Comparison of ENCODE assay signal across 8 mouse cellular contexts in genomic region chr19:37907451-37908320, GRCm38 (mm10).
A peak's percentile ranks its signal among the peaks of the same experiment; 100 is the strongest.
DNase-seq lines count a peak whose midpoint lies in the region; ATAC-seq and TF ChIP-seq lines count a peak whose summit lies in the region.

No protein-coding gene starts in this region.

- H3K4me3 ChIP-seq in hindbrain, embryonic 11.5 days (ENCODE audit: low read depth, low read length): no peak overlapping the region
- H3K4me3 ChIP-seq in hindbrain, embryonic 16.5 days (ENCODE audit: low read length): no peak overlapping the region
- H3K4me3 ChIP-seq in limb, embryonic 10.5 days: no peak overlapping the region; the same call in 1 of the 2 replicates
- no peak overlapping the region for H3K4me3 ChIP-seq in cerebellum, adult 2 months (replicated peaks; ENCODE audit: insufficient read depth, low read depth, low read length)

- H3K9ac ChIP-seq in hindbrain, embryonic 11.5 days (ENCODE audit: low read depth, low read length): no peak overlapping the region
- H3K9ac ChIP-seq in hindbrain, embryonic 16.5 days (ENCODE audit: low read depth, low read length): no peak overlapping the region

- no peaks in the 10 kb centered on the region for H3K9me3 ChIP-seq in hindbrain, embryonic 11.5 days (ENCODE audit: control insufficient read depth, low read length)
- no peaks in the 10 kb centered on the region for H3K9me3 ChIP-seq in hindbrain, embryonic 16.5 days (ENCODE audit: control insufficient read depth, low read length)
- H3K9me3 ChIP-seq in limb, embryonic 10.5 days (replicated peaks): no peaks in the 10 kb centered on the region

- TF ChIP-seq POLR2A in cerebellum, adult 2 months (IDR thresholded peaks at IDR 0.05; ENCODE audit: borderline replicate concordance, insufficient read depth, low read length): no peak

- DNase-seq in hindbrain, embryonic 11.5 days (ENCODE audit: low spot score): peak; percentile 30
- DNase-seq in R1 (ENCODE audit: low read depth, low spot score): peak; percentile 32
- DNase-seq in fibroblast of lung, adult 2 months (ENCODE audit: low read depth): peak; percentile 59
- DNase-seq in limb, embryonic 10.5 days (ENCODE audit: low spot score): peak; percentile 69
- no peak for DNase-seq in cerebellum, adult 2 months
- no peak for DNase-seq in testis, postnatal 14 days (ENCODE audit: low spot score)
- no peak for DNase-seq in gastrocnemius, adult 18-20 months (ENCODE audit: low spot score)

- H3K27ac ChIP-seq in hindbrain, embryonic 11.5 days (ENCODE audit: low read depth, low read length): no peak overlapping the region
- no peak overlapping the region for H3K27ac ChIP-seq in hindbrain, embryonic 16.5 days (ENCODE audit: low read depth, low read length)
- peak overlapping the region; percentile 88 for H3K27ac ChIP-seq in limb, embryonic 10.5 days
- H3K27ac ChIP-seq in cerebellum, adult 2 months (ENCODE audit: insufficient read depth, low read length): no peak overlapping the region

- no peak overlapping the region for H3K4me2 ChIP-seq in hindbrain, embryonic 11.5 days (replicated peaks; ENCODE audit: low read depth, low read length)
- H3K4me2 ChIP-seq in hindbrain, embryonic 16.5 days (ENCODE audit: low read length): no peak overlapping the region

- TF ChIP-seq CTCF in cerebellum, adult 2 months (IDR thresholded peaks at IDR 0.05; ENCODE audit: borderline replicate concordance, insufficient read depth, low read depth, low read length): no peak

- no peaks in the 10 kb centered on the region for H3K4me1 ChIP-seq in hindbrain, embryonic 11.5 days (replicated peaks; ENCODE audit: control insufficient read depth, insufficient read depth, low read length)
- peaks cover 3% of the 10 kb centered on the region; the same call in 1 of the 2 replicates for H3K4me1 ChIP-seq in hindbrain, embryonic 16.5 days (ENCODE audit: control insufficient read depth, insufficient read depth, low read depth, low read length)
- H3K4me1 ChIP-seq in limb, embryonic 10.5 days: peaks cover 46% of the 10 kb centered on the region
- no peaks in the 10 kb centered on the region for H3K4me1 ChIP-seq in cerebellum, adult 2 months (ENCODE audit: control insufficient read depth, insufficient read depth, low read length)

- ATAC-seq in hindbrain, embryonic 11.5 days (ENCODE audit: low FRiP score): no peak
- ATAC-seq in hindbrain, embryonic 16.5 days: no peak

- no peaks in the 10 kb centered on the region for H3K27me3 ChIP-seq in hindbrain, embryonic 11.5 days (ENCODE audit: control insufficient read depth, insufficient read depth, low read length)
- H3K27me3 ChIP-seq in hindbrain, embryonic 16.5 days (replicated peaks; ENCODE audit: control insufficient read depth, insufficient read depth, low read length): no peaks in the 10 kb centered on the region
- no peaks in the 10 kb centered on the region for H3K27me3 ChIP-seq in limb, embryonic 10.5 days (ENCODE audit: low read depth, poor library complexity, severe bottlenecking)
- no peaks in the 10 kb centered on the region for H3K27me3 ChIP-seq in cerebellum, adult 2 months (ENCODE audit: control insufficient read depth, insufficient read depth, low read length)

- no peaks in the 10 kb centered on the region for H3K36me3 ChIP-seq in hindbrain, embryonic 11.5 days (ENCODE audit: control insufficient read depth, insufficient read depth, low read length)
- H3K36me3 ChIP-seq in hindbrain, embryonic 16.5 days (ENCODE audit: control insufficient read depth, insufficient read depth, low read length): no peaks in the 10 kb centered on the region
- H3K36me3 ChIP-seq in limb, embryonic 10.5 days: no peaks in the 10 kb centered on the region

- 43% methylated on average over 17 of the region's 17 CpGs for WGBS in hindbrain, embryonic 11.5 days
- 43% methylated on average over 17 of the region's 17 CpGs for WGBS in hindbrain, embryonic 16.5 days
- WGBS in limb, embryonic 10.5 days: 22% methylated on average over 17 of the region's 17 CpGs
- WGBS in cerebellum, adult 2 months: 49% methylated on average over 17 of the region's 17 CpGs

Comparison
In these comparisons a context has a peak if more than half of its experiments do, and no peak if none do; other contexts are left out.
1. DNase-seq: peak in hindbrain, embryonic 11.5 days (single experiment), R1 (single experiment), fibroblast of lung, adult 2 months (single experiment) and limb, embryonic 10.5 days (single experiment); none in cerebellum, adult 2 months (0 of 2), testis, postnatal 14 days (single experiment) and gastrocnemius, adult 18-20 months (single experiment).